Comparison of ENCODE assay signal across 10 mouse cellular contexts in the genomic region with DNA sequence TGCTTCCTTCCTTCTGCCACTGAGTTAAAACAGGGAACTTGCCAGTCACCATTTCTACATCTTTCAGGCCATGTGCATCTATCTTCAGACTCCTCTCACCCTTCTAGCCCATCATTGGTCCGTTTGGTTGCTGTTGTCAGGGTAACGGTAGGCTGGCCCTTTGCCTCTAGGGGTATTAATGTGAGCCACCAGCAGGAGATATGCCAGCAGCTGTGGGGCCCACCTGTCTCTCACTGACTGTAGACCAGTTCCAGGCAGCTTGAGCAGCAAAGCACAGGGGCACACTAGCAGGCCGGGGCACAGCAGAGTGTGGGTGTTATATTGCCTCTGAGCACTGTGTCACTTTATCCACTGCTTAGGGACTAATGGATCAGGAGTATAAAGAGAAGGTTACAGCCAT.
A peak's percentile ranks its signal among the peaks of the same experiment; 100 is the strongest.
DNase-seq lines count a peak whose midpoint lies in the region; ATAC-seq and TF ChIP-seq lines count a peak whose summit lies in the region.
"Had no signal": no experiment of that assay in that cellular context is flagged by ENCODE, and none has a peak within 500 bp of the region (broad histone marks: within the 10 kb centered on the region; RNA-seq: fewer than 3 reads in every experiment).

No protein-coding gene starts in this region.

- no peak for DNase-seq in liver, embryonic 11.5 days (ENCODE audit: low spot score)
- no peak for DNase-seq in liver, postnatal 0 days
- peak; percentile 64 for DNase-seq in retina, postnatal 1 day
- no peak for DNase-seq in lung, postnatal 0 days (ENCODE audit: low spot score)
- no peak for DNase-seq in frontal cortex, postnatal 14 days (ENCODE audit: low spot score in 2 of 2)
- DNase-seq: right cerebral cortex, adult 18-20 months had no signal

- H3K4me3 ChIP-seq in liver, embryonic 11.5 days (ENCODE audit: low read depth, low read length), result no peak overlapping the region
- no peak overlapping the region for H3K4me3 ChIP-seq in liver, postnatal 0 days (ENCODE audit: low read depth, low read length)
- no peak overlapping the region for H3K4me3 ChIP-seq in forebrain, embryonic 16.5 days (replicated peaks; ENCODE audit: low read length)
- H3K4me3 ChIP-seq in limb, embryonic 13.5 days, result no peak overlapping the region
- H3K4me3 ChIP-seq in lung, postnatal 0 days (ENCODE audit: low read depth, low read length), result no peak overlapping the region
- H3K4me3 ChIP-seq: erythroblast, embryonic 14.5 days had no signal

- ATAC-seq in liver, embryonic 11.5 days (replicated peaks; ENCODE audit: low FRiP score), result peak; percentile 43
- ATAC-seq in liver, postnatal 0 days, result no peak
- peak; percentile 38; the same call in 1 of the 2 replicates for ATAC-seq in forebrain, embryonic 16.5 days
- ATAC-seq in limb, embryonic 13.5 days (ENCODE audit: low FRiP score, low read depth), result peak; percentile 70
- no peak for ATAC-seq in lung, postnatal 0 days

- WGBS in liver, embryonic 11.5 days, result 55% methylated on average over 3 of the region's 3 CpGs
- 36% methylated on average over 3 of the region's 3 CpGs for WGBS in liver, postnatal 0 days (ENCODE audit: insufficient replicate concordance)
- WGBS in forebrain, embryonic 16.5 days, result 34% methylated on average over 3 of the region's 3 CpGs
- 28% methylated on average over 3 of the region's 3 CpGs for WGBS in limb, embryonic 13.5 days
- WGBS in lung, postnatal 0 days, result 46% methylated on average over 3 of the region's 3 CpGs

- H3K36me3 ChIP-seq in liver, embryonic 11.5 days (ENCODE audit: control insufficient read depth, insufficient read depth, low read length), result no peaks in the 10 kb centered on the region
- no peaks in the 10 kb centered on the region for H3K36me3 ChIP-seq in liver, postnatal 0 days (replicated peaks; ENCODE audit: insufficient read depth, low read length)
- H3K36me3 ChIP-seq in forebrain, embryonic 16.5 days (ENCODE audit: control insufficient read depth, insufficient read depth), result no peaks in the 10 kb centered on the region
- H3K36me3 ChIP-seq in limb, embryonic 13.5 days, result no peaks in the 10 kb centered on the region
- H3K36me3 ChIP-seq in lung, postnatal 0 days (ENCODE audit: insufficient read depth, low read length), result no peaks in the 10 kb centered on the region

- H3K4me1 ChIP-seq in liver, embryonic 11.5 days (replicated peaks; ENCODE audit: control insufficient read depth, insufficient read depth, low read length), result peaks cover 6% of the 10 kb centered on the region; the same call in 1 of the 2 replicates
- peaks cover 7% of the 10 kb centered on the region for H3K4me1 ChIP-seq in liver, postnatal 0 days (ENCODE audit: insufficient read depth)
- peaks cover 6% of the 10 kb centered on the region for H3K4me1 ChIP-seq in forebrain, embryonic 16.5 days (replicated peaks; ENCODE audit: control insufficient read depth, insufficient read depth, low read length)
- peaks cover 12% of the 10 kb centered on the region for H3K4me1 ChIP-seq in limb, embryonic 13.5 days
- no peaks in the 10 kb centered on the region for H3K4me1 ChIP-seq in lung, postnatal 0 days (ENCODE audit: insufficient read depth, low read depth, low read length)

- no peaks in the 10 kb centered on the region for H3K27me3 ChIP-seq in liver, embryonic 11.5 days (replicated peaks; ENCODE audit: control insufficient read depth, insufficient read depth, low read length)
- H3K27me3 ChIP-seq in liver, postnatal 0 days (ENCODE audit: insufficient read depth, low read length), result no peaks in the 10 kb centered on the region
- H3K27me3 ChIP-seq in forebrain, embryonic 16.5 days (replicated peaks; ENCODE audit: control insufficient read depth, insufficient read depth, low read length), result no peaks in the 10 kb centered on the region
- no peaks in the 10 kb centered on the region for H3K27me3 ChIP-seq in limb, embryonic 13.5 days
- no peaks in the 10 kb centered on the region for H3K27me3 ChIP-seq in lung, postnatal 0 days (replicated peaks; ENCODE audit: insufficient read depth, low read length)

- H3K9ac ChIP-seq in liver, embryonic 11.5 days (ENCODE audit: low read depth, low read length), result no peak overlapping the region
- H3K9ac ChIP-seq in liver, postnatal 0 days (replicated peaks), result no peak overlapping the region
- H3K9ac ChIP-seq in forebrain, embryonic 16.5 days (replicated peaks; ENCODE audit: low read depth, low read length), result no peak overlapping the region
- no peak overlapping the region for H3K9ac ChIP-seq in limb, embryonic 13.5 days
- no peak overlapping the region for H3K9ac ChIP-seq in lung, postnatal 0 days (replicated peaks; ENCODE audit: low read depth)
- H3K9ac ChIP-seq: liver, embryonic 14.5 days had no signal

- no peak for TF ChIP-seq EP300 in liver, postnatal 0 days (IDR thresholded peaks at IDR 0.05; ENCODE audit: low read depth)
- no peak for TF ChIP-seq EP300 in lung, postnatal 0 days (IDR thresholded peaks at IDR 0.05)

- no peak for TF ChIP-seq CTCF in liver, postnatal 0 days (IDR thresholded peaks at IDR 0.05; ENCODE audit: low read depth)
- no peak for TF ChIP-seq CTCF in lung, postnatal 0 days (IDR thresholded peaks at IDR 0.05)

- H3K9me3 ChIP-seq in liver, embryonic 11.5 days (ENCODE audit: control insufficient read depth, low read length), result no peaks in the 10 kb centered on the region
- no peaks in the 10 kb centered on the region for H3K9me3 ChIP-seq in liver, postnatal 0 days (ENCODE audit: low read length)
- H3K9me3 ChIP-seq in forebrain, embryonic 16.5 days (ENCODE audit: control insufficient read depth, low read length), result no peaks in the 10 kb centered on the region
- H3K9me3 ChIP-seq in limb, embryonic 13.5 days, result no peaks in the 10 kb centered on the region
- no peaks in the 10 kb centered on the region for H3K9me3 ChIP-seq in lung, postnatal 0 days (ENCODE audit: low read length)

- peak overlapping the region; percentile 33 for H3K4me2 ChIP-seq in liver, embryonic 11.5 days
- H3K4me2 ChIP-seq in liver, postnatal 0 days (ENCODE audit: low read depth, low read length), result no peak overlapping the region
- no peak overlapping the region for H3K4me2 ChIP-seq in forebrain, embryonic 16.5 days (ENCODE audit: low read length)
- no peak overlapping the region for H3K4me2 ChIP-seq in limb, embryonic 13.5 days (replicated peaks)
- H3K4me2 ChIP-seq in lung, postnatal 0 days (replicated peaks; ENCODE audit: low read depth, low read length), result no peak overlapping the region

- peak overlapping the region; percentile 5; the same call in 1 of the 2 replicates for H3K27ac ChIP-seq in liver, embryonic 11.5 days (ENCODE audit: low read depth, low read length)
- H3K27ac ChIP-seq in liver, postnatal 0 days (ENCODE audit: low read depth), result no peak overlapping the region
- no peak overlapping the region for H3K27ac ChIP-seq in forebrain, embryonic 16.5 days (ENCODE audit: low read length)
- no peak overlapping the region for H3K27ac ChIP-seq in limb, embryonic 13.5 days
- H3K27ac ChIP-seq in lung, postnatal 0 days (ENCODE audit: low read length), result no peak overlapping the region
- H3K27ac ChIP-seq: liver, embryonic 14.5 days had no signal

Comparison
In these comparisons a context has a peak if more than half of its experiments do, and no peak if none do; other contexts are left out.
1. ATAC-seq: peak in liver, embryonic 11.5 days (single experiment), forebrain, embryonic 16.5 days (single experiment) and limb, embryonic 13.5 days (single experiment); none in liver, postnatal 0 days (single experiment) and lung, postnatal 0 days (single experiment).